Mouse (Mus musculus) heart, embryonic 12.5 days (tissue): ENCODE results near the gene AI413582. TPM values are rescaled to one million over a fixed set of nuclear protein-coding genes. Genes with fewer than 3 reads are reported as not detected.

Source experiments
- ATAC-seq: fragments of 200-750 bp; cut with Nextera tagmentation; 2 replicates; pipeline ENCODE4 v1.8.0; 2017; ENCODE audit warnings: moderate TSS enrichment, moderate library complexity; ENCODE audit not compliant: insufficient number of reproducible peaks, low FRiP score
- H3K27ac ChIP-seq: fragments of 300-500 bp; sonication (generic); 2 replicates; pipeline ENCODE4 v1.5.1; 2016; ENCODE audit warnings: mild to moderate bottlenecking, moderate library complexity; ENCODE audit not compliant: poor library complexity, severe bottlenecking
- H3K27me3 ChIP-seq: fragments of 300-500 bp; sonication (generic); replicated peaks from 2 replicates; pipeline ENCODE4 v1.6.1; 2016; ENCODE audit warnings: mild to moderate bottlenecking, moderate library complexity
- H3K36me3 ChIP-seq: fragments of 300-500 bp; sonication (generic); 2 replicates; pipeline ENCODE4 v1.6.1; 2016; ENCODE audit warnings: mild to moderate bottlenecking, moderate library complexity
- H3K4me1 ChIP-seq: fragments of 300-500 bp; sonication (generic); replicated peaks from 2 replicates; pipeline ENCODE4 v1.6.1; 2016; ENCODE audit warnings: mild to moderate bottlenecking
- H3K4me2 ChIP-seq: fragments of 300-500 bp; sonication (generic); 2 replicates; pipeline ENCODE4 v1.6.1; 2016; ENCODE audit warnings: mild to moderate bottlenecking, moderate library complexity
- H3K4me3 ChIP-seq: fragments of 300-500 bp; sonication (generic); 2 replicates; pipeline ENCODE4 v1.5.1; 2016; ENCODE audit warnings: mild to moderate bottlenecking
- H3K9ac ChIP-seq: fragments of 300-500 bp; sonication (generic); 2 replicates; pipeline ENCODE4 v1.6.1; 2016; ENCODE audit warnings: mild to moderate bottlenecking, moderate library complexity
- H3K9me3 ChIP-seq: fragments of 300-500 bp; sonication (generic); replicated peaks from 2 replicates; pipeline ENCODE4 v1.6.1; 2016; ENCODE audit warnings: mild to moderate bottlenecking, moderate library complexity
- WGBS: fragments of 180-500 bp; shearing (Covaris S2); methylation state at CpG from one replicate; pipeline ENCODE4 v1.1.7; 2016; 5-methylcytosine and 5-hydroxymethylcytosine counted together
- polyA plus RNA-seq: library from polyadenylated mRNA; unstranded; fragments of >200 nt; fragmentation: Nextera tagmentation; extraction: Ambion mirVana; gene quantifications from 2 replicates; pipeline ENCODE4 v1.2.1, GENCODE M21; 2016

The AI413582 gene
- polyA plus RNA-seq, 1 experiment from 2014 or later = 14.9 TPM

- H3K4me3 ChIP-seq = no peak overlapping the region
- peaks cover 88% of the 10 kb centered on the region for H3K36me3 ChIP-seq
- H3K27me3 ChIP-seq = no peaks in the 10 kb centered on the region
- 93% methylated on average over 10 of the region's 10 CpGs for WGBS
- no peak overlapping the region for H3K9ac ChIP-seq
- peaks cover 34% of the 10 kb centered on the region for H3K4me1 ChIP-seq
- H3K9me3 ChIP-seq = no peaks in the 10 kb centered on the region
- no peak overlapping the region for H3K27ac ChIP-seq
- ATAC-seq = no peak
- H3K4me2 ChIP-seq = no peak overlapping the region
Observed at GRCm38 (mm10) chr17:27578487-27578886, 12.9 kb upstream of the AI413582 start.

- WGBS = 69% methylated on average over 6 of the region's 6 CpGs
Observed at GRCm38 (mm10) chr17:27577468-27577867, 11.9 kb upstream of the AI413582 start.

GRCm38 (mm10) chr17:27576056-27576455 is 10.5 kb upstream of the AI413582 start:
- Histone ChIP-seq H3K27ac (no peak overlapping the region), H3K27me3 (no peaks in the 10 kb centered on the region), H3K4me2 (no peak overlapping the region), H3K4me3 (no peak overlapping the region), H3K9ac (no peak overlapping the region), H3K9me3 (no peaks in the 10 kb centered on the region), H3K36me3 (peaks cover 75% of the 10 kb centered on the region), H3K4me1 (peaks cover 29% of the 10 kb centered on the region)
- no peak for ATAC-seq
- 74% methylated on average over 7 of the region's 7 CpGs for WGBS

More at GRCm38 (mm10) chr17:27577468-27577867, 11.9 kb upstream of the AI413582 start:
- no peaks in the 10 kb centered on the region for H3K27me3 ChIP-seq
- no peak overlapping the region for H3K4me2 ChIP-seq
- H3K9ac ChIP-seq = no peak overlapping the region
- no peak for ATAC-seq
- H3K4me3 ChIP-seq = no peak overlapping the region
- peaks cover 85% of the 10 kb centered on the region for H3K36me3 ChIP-seq
- H3K27ac ChIP-seq = no peak overlapping the region
- no peaks in the 10 kb centered on the region for H3K9me3 ChIP-seq
- H3K4me1 ChIP-seq = peaks cover 29% of the 10 kb centered on the region

DNA sequence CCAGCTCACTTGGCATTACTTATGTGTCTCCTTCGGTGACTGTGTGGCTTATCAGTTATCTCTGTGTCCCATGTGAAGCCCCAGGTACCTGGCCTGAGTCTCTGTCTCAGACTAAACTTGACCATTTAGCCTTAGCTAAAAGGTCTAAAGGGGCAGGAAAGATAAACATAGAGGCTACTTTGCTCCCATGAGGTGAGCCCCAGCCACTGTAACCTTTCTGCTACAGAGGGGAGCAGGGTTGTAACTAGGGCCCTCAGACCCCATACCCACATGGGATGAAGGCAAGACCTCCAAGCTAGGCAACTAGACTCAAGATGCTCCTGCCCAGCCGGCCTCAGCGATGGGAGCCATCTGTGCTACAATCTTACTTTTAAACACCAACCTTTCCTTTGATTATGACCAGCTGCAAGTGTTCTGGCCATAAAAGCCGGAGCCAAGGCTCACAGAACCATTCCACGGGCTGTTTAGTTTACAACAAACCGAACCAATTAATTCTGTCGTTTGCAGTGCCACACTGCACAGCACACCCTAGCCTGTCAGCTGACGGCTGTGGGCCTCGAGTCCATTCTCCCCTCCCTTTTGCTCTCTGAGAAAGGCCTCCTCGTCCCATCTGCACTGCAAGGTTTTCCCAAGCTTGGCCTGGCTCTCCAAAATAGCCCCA is 9.7 kb upstream of the AI413582 start:
- Histone ChIP-seq H3K27ac (no peak overlapping the region), H3K9ac (no peak overlapping the region), H3K4me2 (no peak overlapping the region), H3K36me3 (peaks cover 66% of the 10 kb centered on the region), H3K4me3 (no peak overlapping the region), H3K27me3 (no peaks in the 10 kb centered on the region), H3K9me3 (no peaks in the 10 kb centered on the region), H3K4me1 (peaks cover 25% of the 10 kb centered on the region)
- WGBS = 84% methylated on average over 10 of the region's 10 CpGs
- no peak for ATAC-seq

DNA sequence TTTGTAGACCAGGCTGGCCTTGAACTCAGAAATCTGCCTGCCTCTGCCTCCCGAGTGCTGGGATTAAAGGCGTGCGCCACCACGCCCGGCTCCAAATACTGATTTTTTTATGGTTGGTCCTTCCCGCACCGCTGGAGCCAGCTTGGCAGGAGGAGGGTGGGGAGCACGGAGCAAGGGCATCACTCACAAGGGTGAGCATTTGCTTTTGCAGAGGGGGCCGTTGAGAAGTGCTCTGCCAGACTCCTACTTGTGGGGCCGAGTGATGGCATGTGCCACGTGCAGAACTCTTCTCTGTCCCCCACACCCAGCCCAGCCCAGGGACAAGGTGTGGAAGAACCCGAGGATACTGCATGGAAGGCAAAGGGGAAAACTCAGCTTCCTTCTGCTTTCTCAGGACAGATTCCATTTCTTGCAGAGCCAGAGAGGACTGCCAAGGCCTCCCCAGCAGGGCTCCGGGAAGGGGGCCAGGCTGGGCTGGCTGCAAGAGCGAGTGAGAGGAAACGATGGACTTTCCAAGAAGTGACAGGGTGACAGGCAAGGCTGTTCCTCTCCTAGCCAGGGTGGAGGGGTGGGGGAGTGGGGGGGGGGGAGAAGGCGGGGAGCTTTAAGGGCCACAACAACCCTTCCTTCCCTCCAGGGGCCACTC is 9.0 kb upstream of the AI413582 start:
- Histone ChIP-seq H3K4me3 (no peak overlapping the region), H3K36me3 (peaks cover 60% of the 10 kb centered on the region), H3K4me2 (no peak overlapping the region), H3K4me1 (peaks cover 21% of the 10 kb centered on the region), H3K9ac (no peak overlapping the region), H3K27me3 (no peaks in the 10 kb centered on the region), H3K27ac (no peak overlapping the region), H3K9me3 (no peaks in the 10 kb centered on the region)
- ATAC-seq = no peak
- WGBS = 85% methylated on average over 16 of the region's 16 CpGs

DNA sequence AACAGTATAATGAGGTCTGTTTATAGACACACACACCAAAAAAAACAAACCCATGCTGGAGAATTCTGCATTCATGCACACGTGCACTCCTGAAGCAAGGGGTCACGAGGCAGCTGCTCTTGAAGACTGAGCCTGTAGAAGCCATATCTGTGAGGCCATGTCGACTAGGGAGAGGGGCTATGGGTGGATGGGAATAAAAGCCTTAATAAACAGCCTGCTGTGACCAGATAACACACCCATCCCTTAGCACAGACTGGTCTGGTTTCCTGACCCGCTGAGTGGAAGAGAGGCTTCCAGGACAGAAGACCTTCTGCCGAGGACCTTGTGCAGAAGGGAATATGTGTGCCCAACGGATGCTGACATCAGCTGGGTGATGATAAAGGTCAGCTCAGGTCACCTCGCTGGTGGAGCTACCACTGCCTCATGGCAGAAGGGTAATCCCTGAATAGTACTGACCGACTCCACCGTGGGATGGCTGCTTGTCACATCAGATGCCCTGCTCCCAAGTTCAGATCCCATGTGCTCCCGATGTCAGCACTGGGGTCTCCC is 8.3 kb upstream of the AI413582 start:
- no peak overlapping the region for H3K4me2 ChIP-seq
- no peaks in the 10 kb centered on the region for H3K9me3 ChIP-seq
- no peak overlapping the region for H3K27ac ChIP-seq
- no peak overlapping the region for H3K9ac ChIP-seq
- H3K36me3 ChIP-seq = peaks cover 52% of the 10 kb centered on the region
- 74% methylated on average over 10 of the region's 10 CpGs for WGBS
- no peaks in the 10 kb centered on the region for H3K27me3 ChIP-seq
- peaks cover 18% of the 10 kb centered on the region for H3K4me1 ChIP-seq
- H3K4me3 ChIP-seq = no peak overlapping the region
- ATAC-seq = no peak

GRCm38 (mm10) chr17:27571315-27571714 is 5.8 kb upstream of the AI413582 start:
- Histone ChIP-seq H3K27ac (0 out of 2 replicates have a peak overlapping the region, but pooled peaks have one; percentile 19), H3K4me1 (peaks cover 28% of the 10 kb centered on the region), H3K4me2 (no peak overlapping the region), H3K4me3 (no peak overlapping the region), H3K27me3 (no peaks in the 10 kb centered on the region), H3K9ac (no peak overlapping the region), H3K9me3 (no peaks in the 10 kb centered on the region), H3K36me3 (peaks cover 33% of the 10 kb centered on the region)
- whole genome bisulfite sequencing = 70% methylated on average over 8 of the region's 8 CpGs
- no peak for ATAC-seq

- no peak overlapping the region for H3K9ac ChIP-seq
- no peak for ATAC-seq
- no peak overlapping the region for H3K27ac ChIP-seq
- WGBS = 87% methylated on average over 5 of the region's 5 CpGs
- H3K4me1 ChIP-seq = peaks cover 33% of the 10 kb centered on the region
- H3K9me3 ChIP-seq = no peaks in the 10 kb centered on the region
- H3K4me3 ChIP-seq = no peak overlapping the region
- H3K36me3 ChIP-seq = peaks cover 11% of the 10 kb centered on the region
- H3K27me3 ChIP-seq = no peaks in the 10 kb centered on the region
- no peak overlapping the region for H3K4me2 ChIP-seq
Observed at GRCm38 (mm10) chr17:27568228-27568627, 2.7 kb upstream of the AI413582 start.

- Histone ChIP-seq H3K9me3 (no peaks in the 10 kb centered on the region), H3K9ac (peak overlapping the region; percentile 78), H3K27me3 (no peaks in the 10 kb centered on the region), H3K27ac (no peak overlapping the region), H3K36me3 (peaks cover 9% of the 10 kb centered on the region), H3K4me3 (peak overlapping the region; percentile 75), H3K4me1 (peaks cover 44% of the 10 kb centered on the region), H3K4me2 (peak overlapping the region; percentile 99)
- 1% methylated on average over 13 of the region's 13 CpGs for WGBS
- no peak; the same call in 1 of the 2 replicates for ATAC-seq
Observed at GRCm38 (mm10) chr17:27565942-27566267, 349 bp upstream of the AI413582 start.

- Histone ChIP-seq H3K9ac (peak overlapping the region; percentile 78), H3K4me3 (peak overlapping the region; percentile 75), H3K27ac (no peak overlapping the region), H3K36me3 (peaks cover 14% of the 10 kb centered on the region), H3K4me1 (peaks cover 46% of the 10 kb centered on the region), H3K4me2 (peak overlapping the region; percentile 99), H3K27me3 (no peaks in the 10 kb centered on the region), H3K9me3 (no peaks in the 10 kb centered on the region)
- ATAC-seq = no peak
- WGBS = 11% methylated on average over 20 of the region's 20 CpGs
Observed at GRCm38 (mm10) chr17:27564391-27565162, 979 bp downstream of the AI413582 start.

- no peak for ATAC-seq
- H3K27me3 ChIP-seq = no peaks in the 10 kb centered on the region
- H3K4me2 ChIP-seq = no peak overlapping the region
- H3K9ac ChIP-seq = no peak overlapping the region
- H3K36me3 ChIP-seq = peaks cover 14% of the 10 kb centered on the region
- no peak overlapping the region for H3K4me3 ChIP-seq
- H3K27ac ChIP-seq = no peak overlapping the region
- peaks cover 53% of the 10 kb centered on the region for H3K4me1 ChIP-seq
- WGBS = 56% methylated on average over 7 of the region's 7 CpGs
- H3K9me3 ChIP-seq = no peaks in the 10 kb centered on the region
Observed at GRCm38 (mm10) chr17:27563771-27564244, 1.7 kb downstream of the AI413582 start.
